ENCODE assay signal across 8 mouse cellular contexts in genomic region chr6:129237350-129238274, GRCm38 (mm10). TPM values are rescaled to one million over a fixed set of nuclear protein-coding genes. Genes with fewer than 3 reads are reported as not detected.
DNase-seq lines count a peak whose midpoint lies in the region; ATAC-seq and TF ChIP-seq lines count a peak whose summit lies in the region.

No protein-coding gene starts in this region.

- no peaks in the 10 kb centered on the region for H3K79me2 ChIP-seq in CH12.LX (replicated peaks; ENCODE audit: control insufficient read depth, extremely low read depth, insufficient read depth, poor library complexity, severe bottlenecking)

- no peaks in the 10 kb centered on the region for H3K9me3 ChIP-seq in CH12.LX (replicated peaks; ENCODE audit: low read length)
- no peaks in the 10 kb centered on the region for H3K9me3 ChIP-seq in forebrain, embryonic 13.5 days (replicated peaks)
- no peaks in the 10 kb centered on the region for H3K9me3 ChIP-seq in liver, embryonic 16.5 days (replicated peaks; ENCODE audit: control insufficient read depth, low read length)
- no peaks in the 10 kb centered on the region for H3K9me3 ChIP-seq in neural tube, embryonic 12.5 days

- dilution Hi-C loops in CH12.LX (cut with MboI; ENCODE audit: extremely low pct_ligation_motif_present, extremely low pct_unique_long_range_greater_than_20kb, low sequenced_read_pairs), result no loop called here

- peaks cover 10 to 51% of the 10 kb centered on the region in 2 experiments for H3K4me1 ChIP-seq in CH12.LX (ENCODE audit: control insufficient read depth in 1 of 2, insufficient read depth in 2 of 2)
- 0 out of 2 replicates have a peak, but pooled peaks cover 3% of the 10 kb centered on the region for H3K4me1 ChIP-seq in forebrain, embryonic 13.5 days
- H3K4me1 ChIP-seq in liver, embryonic 16.5 days (ENCODE audit: control insufficient read depth, low read depth, low read length), result peaks cover 43% of the 10 kb centered on the region
- peaks cover 3% of the 10 kb centered on the region; the same call in 1 of the 2 replicates for H3K4me1 ChIP-seq in neural tube, embryonic 12.5 days

- peak overlapping the region; percentile 71 to 78 (median 71) for H3K4me3 ChIP-seq in CH12.LX (replicated peaks in 1 of 3; ENCODE audit: low read depth in 2 of 3, low read length in 2 of 3, poor library complexity in 1 of 3)
- H3K4me3 ChIP-seq in forebrain, embryonic 13.5 days, result peak overlapping the region; percentile 50
- peak overlapping the region; percentile 74 for H3K4me3 ChIP-seq in liver, embryonic 16.5 days (ENCODE audit: low read depth, low read length)
- H3K4me3 ChIP-seq in neural tube, embryonic 12.5 days, result peak overlapping the region; percentile 38

- TF ChIP-seq EP300 in CH12.LX (IDR thresholded peaks at IDR 0.05; ENCODE audit: low read length), result no peak

- H3K4me2 ChIP-seq in CH12.LX (ENCODE audit: insufficient read depth, low read depth, poor library complexity, severe bottlenecking), result peak overlapping the region; percentile 43; the same call in 1 of the 2 replicates
- peak overlapping the region; percentile 67 for H3K4me2 ChIP-seq in forebrain, embryonic 13.5 days
- H3K4me2 ChIP-seq in liver, embryonic 16.5 days (ENCODE audit: low read depth, low read length), result peak overlapping the region; percentile 73
- peak overlapping the region; percentile 71 for H3K4me2 ChIP-seq in neural tube, embryonic 12.5 days (replicated peaks)

- intact Hi-C loops in heart, postnatal 10 days (cut with DNase I), result loop anchor here (1.0 kb wide), 2 partner anchors 57 to 142 kb away; partner anchors contain the start of gene Clec2d

- H3K36me3 ChIP-seq in CH12.LX (replicated peaks in 1 of 2; ENCODE audit: control insufficient read depth in 1 of 2, insufficient read depth in 1 of 2, low read length in 1 of 2), result no peaks in the 10 kb centered on the region
- no peaks in the 10 kb centered on the region for H3K36me3 ChIP-seq in forebrain, embryonic 13.5 days (ENCODE audit: poor library complexity, severe bottlenecking)
- H3K36me3 ChIP-seq in liver, embryonic 16.5 days (ENCODE audit: control insufficient read depth, insufficient read depth), result no peaks in the 10 kb centered on the region
- H3K36me3 ChIP-seq in neural tube, embryonic 12.5 days, result no peaks in the 10 kb centered on the region

- peak overlapping the region; percentile 100 for H3K27ac ChIP-seq in CH12.LX (ENCODE audit: insufficient read depth, low read depth)
- H3K27ac ChIP-seq in forebrain, embryonic 13.5 days, result no peak overlapping the region
- H3K27ac ChIP-seq in liver, embryonic 16.5 days (ENCODE audit: low read length), result peak overlapping the region; percentile 77
- no peak overlapping the region for H3K27ac ChIP-seq in neural tube, embryonic 12.5 days

- in situ Hi-C loops in CH12.LX (cut with MboI; ENCODE audit: low pct_ligation_motif_present, low pct_unique_long_range_greater_than_20kb, low sequenced_read_pairs), result no loop called here

- WGBS in forebrain, embryonic 13.5 days, result 21% methylated on average over 16 of the region's 16 CpGs
- 3% methylated on average over 16 of the region's 16 CpGs for WGBS in liver, embryonic 16.5 days (ENCODE audit: insufficient replicate concordance)
- WGBS in neural tube, embryonic 12.5 days, result 25% methylated on average over 16 of the region's 16 CpGs

- ATAC-seq in cerebellum, adult (ENCODE audit: insufficient number of reproducible peaks, low FRiP score, low TSS enrichment), result peak; percentile 92
- ATAC-seq in forebrain, embryonic 13.5 days, result peak; percentile 96
- peak; percentile 87 for ATAC-seq in liver, embryonic 16.5 days (ENCODE audit: low read depth)
- peak; percentile 94 for ATAC-seq in neural tube, embryonic 12.5 days (ENCODE audit: low FRiP score, low read depth)

- DNase-seq in CH12.LX (ENCODE audit: extremely low read depth), result peak; percentile 88
- peak; percentile 89 to 92 for DNase-seq in heart, postnatal 10 days
- DNase-seq in kidney, postnatal 4 days, result peak; percentile 88 to 93
- DNase-seq in testis, postnatal 10 days (ENCODE audit: low spot score), result peak; percentile 86

- peak; percentile 77 for TF ChIP-seq POLR2A in CH12.LX (IDR thresholded peaks at IDR 0.05; ENCODE audit: low read depth, low read length)

- TF ChIP-seq CTCF in CH12.LX (conservative IDR thresholded peaks at IDR 0.05 in 1 of 2, IDR thresholded peaks at IDR 0.05 in 1 of 2; ENCODE audit: low read depth in 2 of 2, low read length in 2 of 2), result peak; percentile 27 to 92; a peak in 3 of 4 replicates

- H3K9ac ChIP-seq in CH12.LX (ENCODE audit: insufficient read depth, low read depth), result peak overlapping the region; percentile 99
- H3K9ac ChIP-seq in forebrain, embryonic 13.5 days, result peak overlapping the region; percentile 43
- peak overlapping the region; percentile 62 for H3K9ac ChIP-seq in liver, embryonic 16.5 days (ENCODE audit: low read depth, low read length)
- H3K9ac ChIP-seq in neural tube, embryonic 12.5 days, result 0 out of 2 replicates have a peak overlapping the region, but pooled peaks have one; percentile 33

- TF ChIP-seq RAD21 in CH12.LX (IDR thresholded peaks at IDR 0.05; ENCODE audit: low read depth, low read length), result peak; percentile 91

- H3K27me3 ChIP-seq in CH12.LX (replicated peaks), result no peaks in the 10 kb centered on the region
- no peaks in the 10 kb centered on the region for H3K27me3 ChIP-seq in forebrain, embryonic 13.5 days
- no peaks in the 10 kb centered on the region for H3K27me3 ChIP-seq in liver, embryonic 16.5 days (ENCODE audit: control insufficient read depth, insufficient read depth, low read depth, low read length)
- no peaks in the 10 kb centered on the region for H3K27me3 ChIP-seq in neural tube, embryonic 12.5 days (replicated peaks)

TF ChIP-seq in CH12.LX, 34 proteins besides CTCF, POLR2A, EP300 and RAD21 (continues in another document):
- no peak for TF ChIP-seq JUN (IDR thresholded peaks at IDR 0.05; ENCODE audit: insufficient read depth, low read depth, low read length)
- no peak; the same call in 1 of the 2 replicates for TF ChIP-seq SIN3A (IDR thresholded peaks at IDR 0.05; ENCODE audit: low read length)
- no peak for TF ChIP-seq PAX5 (IDR thresholded peaks at IDR 0.05; ENCODE audit: low read length)
- TF ChIP-seq IRF4 (IDR thresholded peaks at IDR 0.05; ENCODE audit: low read depth, low read length), result peak; percentile 12; the same call in 1 of the 2 replicates
- peak; percentile 29; the same call in 1 of the 2 replicates for TF ChIP-seq ETS1 (conservative IDR thresholded peaks at IDR 0.05; ENCODE audit: low read depth, low read length)
- peak; percentile 47; the same call in 1 of the 2 replicates for TF ChIP-seq MYC (IDR thresholded peaks at IDR 0.05; ENCODE audit: low read depth, low read length)
- 0 out of 2 replicates have a peak, but pooled peaks have one; percentile 63 for TF ChIP-seq UBTF (IDR thresholded peaks at IDR 0.05; ENCODE audit: low read depth, low read length)
- TF ChIP-seq HCFC1 (IDR thresholded peaks at IDR 0.05; ENCODE audit: low read depth, low read length), result peak; percentile 38; the same call in 1 of the 2 replicates
- TF ChIP-seq TCF12 (IDR thresholded peaks at IDR 0.05; ENCODE audit: low read depth, low read length), result peak; percentile 5; the same call in 1 of the 2 replicates
- TF ChIP-seq BHLHE40 (IDR thresholded peaks at IDR 0.05; ENCODE audit: low read depth, low read length), result no peak; the same call in 1 of the 2 replicates
- TF ChIP-seq POLR2AphosphoS2 (IDR thresholded peaks at IDR 0.05; ENCODE audit: low read depth, low read length), result peak; percentile 88; the same call in 1 of the 2 replicates
- peak; percentile 57; the same call in 1 of the 2 replicates for TF ChIP-seq MEF2A (IDR thresholded peaks at IDR 0.05; ENCODE audit: borderline replicate concordance, low read depth, low read length)
- no peak for TF ChIP-seq ZNF384 (IDR thresholded peaks at IDR 0.05; ENCODE audit: low read depth, low read length)
- peak; percentile 42; the same call in 1 of the 2 replicates for TF ChIP-seq ZC3H11A (IDR thresholded peaks at IDR 0.05; ENCODE audit: low read depth, low read length)
- TF ChIP-seq NRF1 (IDR thresholded peaks at IDR 0.05; ENCODE audit: low read depth, low read length), result no peak
- TF ChIP-seq GABPA (IDR thresholded peaks at IDR 0.05; ENCODE audit: insufficient replicate concordance, low read depth, low read length), result no peak
- 0 out of 2 replicates have a peak, but pooled peaks have one; percentile 5 for TF ChIP-seq MAFK (IDR thresholded peaks at IDR 0.05; ENCODE audit: insufficient replicate concordance, low read length)
- TF ChIP-seq RCOR1 (conservative IDR thresholded peaks at IDR 0.05; ENCODE audit: low read depth, low read length), result no peak
- TF ChIP-seq TBP (conservative IDR thresholded peaks at IDR 0.05; ENCODE audit: low read depth, low read length), result peak; percentile 64
- TF ChIP-seq CHD2 (IDR thresholded peaks at IDR 0.05; ENCODE audit: low read length), result 0 out of 2 replicates have a peak, but pooled peaks have one; percentile 45
- peak; percentile 80; the same call in 1 of the 2 replicates for TF ChIP-seq MAZ (IDR thresholded peaks at IDR 0.05; ENCODE audit: low read depth, low read length)
- peak; percentile 14; the same call in 1 of the 2 replicates for TF ChIP-seq MXI1 (IDR thresholded peaks at IDR 0.05; ENCODE audit: low read depth, low read length)
- no peak for TF ChIP-seq KAT2A (IDR thresholded peaks at IDR 0.05; ENCODE audit: insufficient replicate concordance, low read length)
- peak; percentile 9; the same call in 1 of the 2 replicates for TF ChIP-seq MAX (IDR thresholded peaks at IDR 0.05; ENCODE audit: low read length)

RNA-seq across cellular contexts. Expression of gene Cd69, which starts 37.6 kb away (rescaled TPM):
- total RNA-seq in CH12.LX (2012; rRNA removed) (112 and 132 TPM in 2 replicates), CH12.LX (2014; rRNA removed) (229 and 269 TPM in 2 replicates)
- polyA plus RNA-seq in CH12.LX (2012; ENCODE audit: insufficient read length, low read depth), result 71.2 and 71.3 TPM in 2 replicates
- polyA plus RNA-seq in forebrain, embryonic 13.5 days (2015; fragmentation: Nextera tagmentation; extraction: Ambion mirVana), result not detected in 2 replicates
- under 1 TPM in 1 of 2 experiments, not detected in 1; 0.67 TPM for total RNA-seq in heart, postnatal 10 days (2021)
- 0.61 and 0.65 TPM in 2 replicates for polyA plus RNA-seq in liver, embryonic 16.5 days (2015; fragmentation: Nextera tagmentation; extraction: Ambion mirVana)
- polyA plus RNA-seq in neural tube, embryonic 12.5 days (2016; fragmentation: Nextera tagmentation; extraction: Ambion mirVana), result not detected in 2 replicates

RNA-seq across cellular contexts. Expression of gene Clec2d, which starts 57.2 kb away (rescaled TPM):
- total RNA-seq in CH12.LX (2012; rRNA removed) (50.7 and 53.4 TPM in 2 replicates), CH12.LX (2014; rRNA removed) (19.7 and 25.9 TPM in 2 replicates)
- polyA plus RNA-seq in CH12.LX (2012; ENCODE audit: insufficient read length, low read depth), result 5.1 and 6.0 TPM in 2 replicates
- polyA plus RNA-seq in forebrain, embryonic 13.5 days (2015; fragmentation: Nextera tagmentation; extraction: Ambion mirVana), result not detected in 2 replicates
- 10 to 100 TPM; 28.8 to 38.7 TPM for total RNA-seq in heart, postnatal 10 days (2021)
- 0.41 and 0.70 TPM in 2 replicates for polyA plus RNA-seq in liver, embryonic 16.5 days (2015; fragmentation: Nextera tagmentation; extraction: Ambion mirVana)
- polyA plus RNA-seq in neural tube, embryonic 12.5 days (2016; fragmentation: Nextera tagmentation; extraction: Ambion mirVana), result not detected in 2 replicates

Comparison
In these comparisons a context has a peak if more than half of its experiments do, and no peak if none do; other contexts are left out.
1. H3K27ac ChIP-seq: peak in CH12.LX (single experiment) and liver, embryonic 16.5 days (single experiment); none in forebrain, embryonic 13.5 days (single experiment) and neural tube, embryonic 12.5 days (single experiment).
2. H3K9ac ChIP-seq: peak in every context shown above with its lines; median percentile 99 in CH12.LX; 62 in liver, embryonic 16.5 days; 43 in forebrain, embryonic 13.5 days; 33 in neural tube, embryonic 12.5 days.
3. RNA of gene Cd69, which starts 37.6 kb away (polyA plus RNA-seq): 71.2 to 71.3 TPM in CH12.LX; 0.61 to 0.65 TPM in liver, embryonic 16.5 days, not detected in forebrain, embryonic 13.5 days and not detected in neural tube, embryonic 12.5 days; every median in the first group is over 10 times any median in the second.
4. Peak in every context shown above with its lines, with median percentiles within 50 percentile points of each other: DNase-seq, H3K4me2 ChIP-seq, H3K4me3 ChIP-seq and ATAC-seq.